Mouse (Mus musculus) heart, postnatal 10 days (tissue): Measurements from ENCODE around the gene Fam173b. TPM values are rescaled to one million over a fixed set of nuclear protein-coding genes. Genes with fewer than 3 reads are reported as not detected.
A peak's percentile ranks its signal among the peaks of the same experiment; 100 is the strongest.
"Not testable (repeated sequence)": the region's sequence is repeated elsewhere in the genome, so short reads cannot be mapped to it uniquely, and the experiment has no call there.

Experiments used
- DNase-seq, 2 experiments: peaks; one replicate each; pipeline ENCODE4 v3.0.0; 2021
- intact Hi-C: fragments of 180-260 bp; cut with DNase I; formaldehyde crosslinking; loops from one replicate; pipeline ENCODE4 v1.15.1; 2025
- total RNA-seq, 2 experiments: library from RNA; stranded (reverse); gene quantifications; 2 replicates each; pipeline ENCODE4 v1.2.3; 2021

The Fam173b gene
- total RNA-seq: 10 to 100 TPM; 15.3 to 16.4 TPM

DNA sequence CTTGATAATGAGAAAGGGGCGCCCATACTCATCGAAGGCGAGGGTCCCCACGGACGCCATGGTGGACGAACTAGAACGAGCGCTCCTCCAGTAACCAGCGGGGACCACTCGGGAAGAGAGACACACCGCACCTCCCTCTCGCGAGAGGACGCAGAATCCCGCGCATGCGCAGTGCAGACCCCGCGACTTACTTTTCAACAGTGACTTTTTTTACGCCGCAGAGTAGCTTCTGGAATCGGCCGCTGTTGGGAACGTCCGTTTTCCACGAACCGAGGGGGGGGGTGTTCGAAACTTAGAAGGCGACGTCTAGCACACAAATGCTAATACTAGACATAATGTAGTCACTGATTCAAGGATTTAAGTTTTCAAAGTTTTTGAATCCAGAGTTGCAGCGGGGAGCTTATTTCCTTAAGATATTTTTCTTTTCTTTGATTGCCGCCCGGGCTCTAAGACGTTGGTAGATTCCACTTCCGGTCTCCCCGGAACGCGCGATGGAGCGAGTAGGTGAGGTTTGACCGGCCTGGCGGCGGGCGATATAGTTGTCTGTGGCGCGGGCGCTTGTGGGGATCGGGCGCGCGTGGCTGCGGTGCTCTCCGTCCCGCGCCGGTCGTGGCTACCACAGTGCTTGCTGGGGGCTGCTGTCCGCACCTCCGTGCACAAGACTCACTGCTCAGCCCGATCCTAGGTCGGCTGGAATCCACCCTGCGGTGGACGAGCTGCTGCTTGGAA is at the start of gene Fam173b, which contains the start of gene Cct5:
Gene Fam173b, plus strand, starts transcription at position 207 of the 729 bp plus-strand sequence.
Gene Cct5, minus strand, starts transcription at position 159 of the 729 bp plus-strand sequence.
- peak; percentile 99 to 100 for DNase-seq
- intact Hi-C loops: loop anchor here (5.0 kb wide), 2 partner anchors 70 to 640 kb away; partner anchors contain the start of genes March6 and Sema5a

DNA sequence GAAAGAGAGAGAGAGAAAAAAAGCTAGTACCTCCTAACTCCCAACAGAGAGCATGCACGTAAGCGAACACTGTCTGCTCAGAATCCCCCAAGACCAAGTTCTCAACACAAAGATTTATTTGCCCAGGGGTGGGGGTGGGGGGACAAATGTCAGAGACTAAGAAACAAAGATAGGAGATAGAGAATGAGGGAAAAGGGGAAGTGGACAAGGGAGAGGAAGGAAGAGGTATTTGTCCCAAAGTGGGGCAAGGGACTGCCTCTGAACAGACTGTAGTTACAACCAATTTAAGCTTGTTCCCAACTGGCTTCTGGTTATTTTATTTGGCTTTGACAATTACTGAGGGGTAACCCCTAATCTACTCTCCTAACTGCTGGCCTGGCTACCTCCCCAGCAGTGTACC is 46.8 kb upstream of the Fam173b start:
- DNase-seq: no peak
- intact Hi-C loops: no loop called here

DNA sequence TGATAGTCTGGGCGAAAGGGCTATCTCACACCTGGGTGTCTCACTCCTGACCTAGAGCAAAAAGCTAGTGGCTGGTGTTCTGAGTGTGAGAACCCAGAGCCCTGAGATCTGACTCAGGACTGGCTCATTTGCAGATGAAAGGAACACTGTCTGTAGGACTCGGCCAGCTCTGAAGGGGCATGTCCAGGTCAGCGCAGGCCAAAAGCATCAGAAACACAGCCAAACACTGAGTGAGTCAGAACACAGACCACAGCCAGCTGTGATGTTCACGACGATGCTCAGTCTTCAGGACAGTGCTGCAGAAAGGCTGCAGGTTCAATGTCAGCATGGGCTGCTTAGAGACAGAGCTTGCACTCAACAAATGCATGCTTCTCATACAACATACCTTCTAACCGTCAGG is 40.3 kb upstream of the Fam173b start:
- intact Hi-C loops: no loop called here
- no peak for DNase-seq

DNA sequence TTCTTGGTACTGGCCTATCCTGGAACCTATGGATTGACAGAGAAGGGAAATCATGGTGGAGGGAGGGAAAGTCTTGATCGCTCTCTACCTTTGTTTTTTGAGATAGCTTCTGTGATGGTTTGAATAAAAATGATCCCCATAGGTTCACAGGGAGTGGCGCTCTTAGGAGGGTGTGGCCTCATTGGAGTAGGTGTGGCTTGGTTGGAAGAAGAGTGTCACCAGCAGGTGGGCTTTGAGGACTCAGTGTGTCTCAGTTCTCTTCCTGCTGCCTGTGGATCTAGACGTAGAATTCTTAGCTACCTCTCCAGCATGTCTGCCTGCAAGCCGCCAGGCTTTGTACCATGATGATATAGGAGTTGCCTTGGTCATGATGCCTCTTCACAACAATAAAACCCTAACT is 39.7 kb upstream of the Fam173b start:
- no peak for DNase-seq
- intact Hi-C loops: no loop called here

DNA sequence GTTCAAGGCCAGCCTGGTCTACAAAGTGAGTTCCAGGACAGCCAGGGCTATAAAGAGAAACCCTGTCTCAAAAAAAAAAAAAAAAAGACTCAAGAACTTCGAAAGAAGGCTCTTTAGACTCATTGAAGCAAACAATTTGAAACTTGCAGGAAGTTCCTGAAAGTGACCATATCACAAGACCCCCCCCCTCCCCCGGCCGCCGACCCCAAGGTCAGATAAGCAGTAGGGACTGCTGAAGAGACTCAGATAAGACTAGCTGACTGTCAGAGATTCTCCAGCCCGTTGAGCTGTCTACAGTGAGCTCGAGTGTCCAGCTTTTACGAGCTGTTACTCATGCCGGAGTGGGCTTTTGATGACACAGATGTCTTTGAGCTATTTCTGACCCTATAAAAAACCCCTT is 38.8 kb upstream of the Fam173b start:
- DNase-seq: no peak
- intact Hi-C loops: no loop called here

DNA sequence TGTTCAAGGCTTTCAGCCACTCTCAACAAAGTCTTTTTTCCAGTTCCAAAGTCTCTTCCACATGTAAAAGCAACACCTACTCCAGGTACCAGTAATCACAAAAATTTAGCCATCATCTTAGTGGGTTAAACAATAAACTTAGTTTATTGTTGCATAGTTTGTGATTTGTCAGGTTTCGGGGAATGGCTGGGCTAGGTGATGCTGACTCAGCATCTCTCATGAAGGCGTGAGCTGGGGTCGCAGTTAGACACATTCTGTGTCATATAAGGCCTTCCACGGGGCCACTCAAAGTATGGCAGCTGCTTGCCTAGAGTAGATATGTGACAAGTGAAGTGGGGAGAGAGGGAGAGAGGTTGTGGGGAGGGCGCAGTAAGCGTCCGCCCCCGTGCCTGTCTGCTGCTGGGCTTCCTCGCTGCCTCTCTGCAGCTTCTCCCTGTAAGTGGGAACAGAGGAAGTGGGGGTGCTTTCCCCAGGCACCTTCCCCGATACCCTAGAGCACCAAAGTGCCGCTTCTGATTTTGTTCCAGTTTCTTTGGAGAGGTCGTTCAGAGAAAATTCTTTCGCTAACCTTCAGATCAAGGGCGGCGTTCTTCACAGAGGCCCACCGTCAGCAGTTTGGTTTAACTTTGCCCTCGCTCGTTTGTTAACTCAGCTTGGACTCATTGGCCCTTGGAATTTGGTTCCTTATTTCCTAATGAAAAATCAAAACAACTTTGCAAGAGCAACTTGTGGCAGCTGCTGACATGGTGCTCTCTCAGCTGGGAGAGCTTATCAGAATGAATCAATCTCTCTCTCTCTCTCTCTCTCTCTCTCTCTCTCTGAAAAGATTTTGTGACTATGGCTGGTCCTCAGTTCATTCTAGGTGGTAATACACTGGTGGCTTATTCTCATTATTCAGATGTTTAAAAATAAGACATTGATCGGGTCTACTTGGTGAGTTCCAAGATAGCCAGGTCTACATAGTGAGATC is 37.8 kb upstream of the Fam173b start:
- intact Hi-C loops: no loop called here
- DNase-seq: peak in 1 of 2 experiments; percentile 22

DNA sequence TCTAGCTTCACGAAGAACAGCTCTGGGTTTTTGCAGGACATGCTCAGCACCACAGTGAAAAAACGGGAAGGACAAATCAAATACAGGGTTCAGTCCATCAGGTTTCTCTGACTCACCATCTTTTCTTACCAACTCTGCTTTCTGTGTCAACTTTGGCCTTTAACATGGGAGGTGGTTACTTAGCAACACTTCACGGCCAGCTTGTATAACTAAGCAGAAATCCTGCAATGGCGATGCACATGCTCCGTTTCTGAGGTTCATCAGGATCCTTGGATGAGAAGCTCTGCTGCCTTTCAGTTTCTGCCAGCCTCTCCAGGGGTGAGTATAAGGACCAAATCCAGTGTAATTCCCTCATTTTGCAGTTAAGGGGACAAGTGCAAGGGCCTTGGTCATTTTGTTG is 36.5 kb upstream of the Fam173b start, which contains the start of gene Cmbl:
Gene Cmbl, plus strand, starts transcription at position 206 of the 400 bp plus-strand sequence.
- no peak for DNase-seq
- intact Hi-C loops: loop anchor here (5.0 kb wide), 1 partner anchor 33 kb away; the partner anchor contains the start of gene March6

DNA sequence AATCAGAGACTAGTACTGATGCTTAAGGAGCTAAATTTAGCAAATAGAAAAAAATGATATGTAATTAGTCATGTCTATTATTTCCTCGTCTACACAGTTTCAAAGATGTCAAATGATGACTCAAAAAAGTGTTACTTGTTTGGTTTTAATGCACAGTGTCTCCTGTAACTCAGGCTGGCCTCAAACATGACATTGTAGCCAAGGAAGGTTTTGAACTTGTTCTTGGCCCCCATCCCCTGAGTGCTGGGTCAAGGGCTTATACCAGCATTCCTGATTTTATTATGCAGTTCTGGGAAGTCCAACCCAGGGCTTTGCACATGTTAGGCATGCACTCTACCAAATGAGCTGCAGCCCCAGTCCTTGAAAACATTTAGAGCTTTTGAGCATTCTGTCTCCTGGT is 35.9 kb upstream of the Fam173b start:
- intact Hi-C loops: loop anchor here (5.0 kb wide), 1 partner anchor 33 kb away; the partner anchor contains the start of gene March6
- DNase-seq: no peak

DNA sequence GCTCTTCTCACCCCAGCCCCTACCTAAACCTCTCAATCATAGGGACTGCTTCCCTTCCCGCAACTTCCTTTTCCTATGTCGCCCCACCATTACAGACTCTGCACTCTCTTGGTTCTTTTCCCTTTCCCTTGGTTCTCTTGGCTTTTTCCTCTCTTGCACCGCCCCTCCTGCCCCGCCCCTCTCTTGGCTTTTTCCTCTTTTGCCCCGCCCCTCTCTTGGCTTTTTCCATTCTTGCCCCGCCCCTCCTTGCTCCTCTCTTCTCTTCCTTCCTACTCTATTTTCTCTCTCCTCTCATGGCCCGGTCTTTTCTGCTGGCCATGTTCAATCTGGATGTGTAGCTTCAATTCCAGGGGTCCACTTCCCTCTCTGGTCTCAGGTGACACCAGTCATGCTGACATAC is 34.2 kb upstream of the Fam173b start:
- DNase-seq: no peak
- intact Hi-C loops: loop anchor here (5.0 kb wide), 1 partner anchor 35 kb away; the partner anchor contains the start of gene March6

DNA sequence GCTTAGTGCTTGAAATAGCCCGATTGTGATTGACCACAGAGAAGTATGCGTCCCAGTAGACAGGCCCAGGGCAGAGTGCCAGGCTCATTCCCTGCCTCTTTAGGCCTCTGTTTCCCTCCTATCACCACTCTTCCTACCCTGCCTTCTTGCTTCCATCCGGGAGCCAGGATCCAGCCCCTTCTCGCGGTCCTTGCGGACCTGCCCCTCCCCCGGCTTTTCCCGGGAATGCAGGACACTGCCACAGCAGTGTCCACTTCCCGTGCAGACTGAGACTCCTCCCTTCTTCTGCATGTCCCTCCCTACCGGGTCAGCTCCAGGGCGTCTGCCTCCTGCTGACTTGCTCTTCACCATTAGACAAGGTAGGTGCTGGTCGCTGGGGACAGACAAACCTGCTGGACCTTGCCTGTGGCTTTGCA is 33.1 kb upstream of the Fam173b start:
- peak; percentile 70 to 82 for DNase-seq
- intact Hi-C loops: loop anchor here (5.0 kb wide), 1 partner anchor 36 kb away; the partner anchor contains the start of gene March6

DNA sequence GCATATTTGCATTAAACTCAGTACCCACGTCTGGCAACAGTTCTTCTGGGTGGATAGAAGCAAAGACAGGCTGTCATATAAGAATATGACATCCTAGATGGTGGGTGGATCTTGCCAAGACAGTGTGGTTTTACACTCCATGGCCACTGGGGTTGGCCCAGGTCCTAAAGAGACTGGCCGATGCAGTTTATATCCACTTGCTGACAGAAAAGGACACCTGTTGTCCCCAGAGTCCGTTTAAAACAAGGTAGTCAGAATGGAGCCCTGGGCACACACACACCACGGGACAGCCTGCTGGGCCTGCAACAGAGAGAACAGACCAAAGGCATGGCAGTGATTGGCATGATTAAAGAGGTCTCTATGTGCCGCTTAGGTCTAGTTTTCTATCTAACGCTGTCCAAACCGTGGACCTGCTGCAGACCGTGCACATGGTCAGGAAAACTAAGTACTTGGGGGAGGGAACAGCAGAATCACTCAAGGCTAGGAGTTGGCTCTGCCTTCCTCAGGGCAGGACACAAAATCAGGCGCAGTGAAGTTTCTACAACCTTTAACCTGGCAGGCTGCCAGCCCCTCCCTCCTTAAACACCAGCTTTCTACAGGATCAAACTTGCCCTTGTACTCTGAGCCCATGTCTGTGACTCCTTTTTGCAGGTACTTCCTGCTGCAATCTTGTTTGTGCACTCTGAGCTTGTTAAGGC is 32.2 kb upstream of the Fam173b start:
- intact Hi-C loops: loop anchor here (5.0 kb wide), 1 partner anchor 37 kb away; the partner anchor contains the start of gene March6
- DNase-seq: peak in 1 of 2 experiments; percentile 55

DNA sequence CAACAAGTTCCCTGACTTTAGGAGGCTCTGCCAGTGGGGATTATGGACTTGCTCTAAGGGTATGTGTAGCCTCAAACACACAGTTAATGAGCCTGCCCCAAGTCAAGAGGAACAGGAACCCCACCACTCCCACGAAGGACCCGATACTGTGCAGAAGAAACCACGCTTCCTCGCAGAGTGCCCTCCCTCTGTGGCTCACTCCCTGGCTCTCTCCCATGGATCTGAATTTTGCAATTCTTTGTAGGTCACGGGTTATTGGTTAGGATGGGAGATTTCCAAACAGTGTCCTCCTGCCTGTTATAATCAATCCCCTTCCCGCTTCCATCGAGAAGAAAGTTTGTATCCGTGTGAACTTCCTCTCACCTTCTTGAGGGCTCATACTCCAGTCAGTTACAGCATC is 30.7 kb upstream of the Fam173b start:
- DNase-seq: no peak
- intact Hi-C loops: no loop called here

DNA sequence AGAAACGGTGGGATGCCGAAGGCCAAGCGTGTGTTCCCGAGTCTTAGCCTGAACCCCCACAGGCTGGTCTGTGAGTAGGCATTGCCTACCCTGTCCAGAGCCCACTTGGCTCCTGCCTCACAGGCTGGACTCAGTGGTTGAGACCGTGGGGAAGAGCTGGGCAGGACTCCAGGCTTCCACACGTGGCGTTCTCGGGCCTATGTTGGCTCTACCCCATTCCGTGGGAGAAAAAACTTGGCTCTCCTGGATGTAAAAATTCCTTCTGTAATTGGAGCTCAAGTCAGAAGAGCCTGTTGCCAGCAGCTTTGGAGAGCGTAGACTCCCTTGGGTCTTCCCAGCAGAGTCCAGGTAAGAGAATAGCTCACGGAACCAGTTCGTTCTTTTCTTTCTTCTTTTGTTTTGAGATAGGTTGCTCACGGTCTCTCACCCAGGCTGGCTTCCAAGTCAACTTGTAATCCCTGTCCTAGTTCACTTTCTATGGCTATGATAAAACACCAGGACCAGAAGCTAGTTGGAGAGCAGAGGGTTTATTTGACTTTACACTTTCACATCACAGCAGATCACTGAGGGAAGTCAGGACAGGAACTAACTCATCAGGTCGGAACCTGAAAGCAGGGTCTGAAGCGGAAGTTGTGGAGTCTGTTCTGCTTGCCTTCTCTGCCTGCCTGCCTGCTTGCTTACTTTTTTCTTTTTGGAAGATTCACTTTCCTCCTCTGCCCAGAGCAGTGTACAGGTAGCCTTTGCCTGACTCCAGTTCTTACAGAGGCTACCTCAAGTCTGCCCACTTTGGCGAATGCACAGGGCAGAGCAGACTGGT is 29.5 kb upstream of the Fam173b start:
- DNase-seq: peak; percentile 50 to 54
- intact Hi-C loops: no loop called here

DNA sequence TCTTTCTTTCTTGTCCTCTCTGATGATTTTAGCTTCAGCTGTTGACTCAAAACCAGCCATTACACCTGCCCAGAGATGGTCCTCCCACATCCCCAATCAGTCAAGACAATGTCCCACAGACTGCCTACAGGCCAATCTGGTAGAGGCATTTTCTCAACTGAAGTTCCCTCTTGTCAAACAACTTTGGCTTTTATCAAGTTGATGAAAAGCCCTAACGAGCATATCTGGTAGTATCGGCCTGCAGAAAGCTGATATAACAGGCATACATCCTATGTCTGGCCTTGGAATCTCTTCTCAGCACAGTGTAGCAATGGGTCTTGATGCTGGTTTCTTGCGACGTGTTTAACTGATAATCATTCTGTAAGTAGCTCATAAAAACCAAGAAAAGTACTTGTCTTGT is 28.4 kb upstream of the Fam173b start:
- no peak for DNase-seq
- intact Hi-C loops: no loop called here

DNA sequence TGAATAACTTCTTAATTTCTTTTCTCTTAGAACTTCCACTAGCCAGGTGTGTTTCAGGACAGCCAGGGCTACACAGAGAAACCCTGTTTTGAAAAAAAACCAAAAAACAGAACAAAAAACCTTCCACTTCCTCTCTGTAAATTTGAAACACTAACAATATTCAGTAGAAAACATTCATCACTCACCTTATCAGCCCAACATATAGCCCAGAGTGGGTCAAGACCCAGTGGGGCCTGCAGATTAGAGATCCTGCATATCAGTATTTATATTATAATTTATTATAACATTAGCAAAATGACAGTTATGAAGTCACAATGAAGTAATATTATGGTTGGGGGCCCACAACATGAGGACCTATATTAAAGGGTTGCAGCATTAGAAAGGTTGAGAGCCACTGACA is 28.0 kb upstream of the Fam173b start:
- intact Hi-C loops: no loop called here
- DNase-seq: no peak

DNA sequence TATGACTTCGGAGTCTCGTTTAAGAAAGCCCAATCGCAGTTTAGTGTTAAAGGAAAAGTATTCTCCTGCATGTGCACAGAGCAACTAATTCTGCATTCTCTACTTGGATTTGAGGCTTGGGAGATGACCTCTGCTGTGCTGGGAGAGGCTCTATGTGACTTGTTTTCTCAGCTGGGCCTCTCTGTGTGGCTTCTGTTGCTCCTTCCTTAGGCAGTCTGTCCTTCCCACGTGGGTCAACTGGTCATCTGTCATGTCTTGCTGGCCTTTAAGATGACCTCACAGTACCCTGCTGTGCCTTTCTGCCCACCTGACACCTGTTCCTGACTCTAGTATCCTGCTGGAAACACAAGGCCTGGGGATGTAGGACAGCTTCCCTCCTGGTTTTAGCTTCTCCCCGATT is 25.6 kb upstream of the Fam173b start:
- DNase-seq: no peak
- intact Hi-C loops: no loop called here

DNA sequence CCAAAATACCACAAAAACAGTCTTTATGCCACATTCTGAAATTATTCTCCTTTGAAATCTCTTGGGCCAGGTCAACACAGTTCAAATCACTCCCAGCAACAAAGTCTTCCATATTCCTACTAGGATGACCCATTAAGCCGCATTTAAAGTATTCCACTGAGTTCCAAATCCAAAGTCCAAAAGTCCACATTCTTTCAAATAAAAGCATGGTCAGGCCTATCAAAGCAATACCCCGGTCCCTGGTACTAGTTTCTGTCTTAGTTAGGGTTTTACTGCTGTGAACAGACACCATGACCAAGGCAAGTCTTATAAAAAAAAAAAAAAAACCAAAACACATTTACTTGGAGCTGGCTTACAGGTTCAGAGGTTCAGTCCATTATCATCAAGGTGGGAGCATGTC is 20.6 kb upstream of the Fam173b start:
- intact Hi-C loops, DNase-seq: not testable (repeated sequence)

DNA sequence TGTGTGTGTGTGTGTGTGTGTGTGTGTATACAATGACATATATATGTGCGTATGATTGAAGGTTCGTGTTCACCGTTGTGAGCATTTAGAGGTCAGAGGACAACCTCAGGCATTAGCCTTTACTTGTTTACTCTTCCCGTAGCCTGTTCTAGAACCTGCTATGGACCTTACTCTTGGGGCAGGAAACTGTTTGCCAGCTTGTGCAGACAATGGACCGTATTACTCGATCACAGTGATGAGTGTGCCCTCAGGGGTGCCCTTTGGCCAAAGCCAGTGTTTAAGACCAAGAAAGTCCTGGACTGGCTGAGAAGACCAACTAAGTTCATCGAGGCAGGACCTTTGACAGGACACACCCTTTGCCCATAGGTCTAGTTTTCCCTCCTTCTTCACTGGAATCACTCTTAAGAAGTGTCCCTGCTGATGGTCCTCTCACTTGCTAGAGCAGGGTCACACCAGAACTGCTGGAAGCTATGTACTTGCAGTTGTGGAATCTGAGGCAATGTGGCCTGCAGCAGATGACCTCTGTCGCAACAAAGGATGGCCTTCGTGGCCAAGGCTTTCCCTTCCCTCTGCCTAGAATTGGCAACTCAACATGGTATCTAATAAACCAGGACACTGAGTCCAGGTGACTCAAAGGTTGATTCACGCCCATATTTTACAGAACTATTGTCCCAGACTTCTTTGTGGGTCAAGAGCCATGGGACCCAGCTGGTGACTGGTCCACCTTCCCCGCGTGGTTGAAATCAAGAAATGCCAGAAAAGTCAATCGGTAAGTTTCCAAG is 18.2 kb upstream of the Fam173b start:
- intact Hi-C loops: no loop called here

DNA sequence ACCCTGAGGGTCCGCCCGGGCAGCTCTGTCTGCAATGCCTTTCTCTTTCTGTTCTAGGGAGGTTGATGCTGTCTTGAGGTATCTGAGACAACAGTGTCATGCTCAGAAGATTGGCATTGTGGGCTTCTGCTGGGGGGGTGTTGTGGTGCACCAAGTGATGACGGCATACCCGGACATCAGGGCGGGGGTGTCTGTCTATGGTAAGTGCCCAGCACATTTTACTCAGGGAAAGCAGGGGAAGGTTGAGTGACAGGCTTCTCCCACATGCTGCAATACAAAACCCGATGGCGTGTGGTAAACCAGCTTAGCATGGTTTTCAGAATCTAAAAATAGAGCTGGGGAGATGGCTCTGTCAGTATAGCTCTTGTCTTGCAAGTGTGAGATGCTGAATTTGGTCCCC is 16.4 kb upstream of the Fam173b start:
- no peak for DNase-seq
- intact Hi-C loops: loop anchor here (5.0 kb wide), 3 partner anchors 53 to 133 kb away; partner anchors contain the start of genes March6 and Ropn1l

More for the DNA sequence above, 18.2 kb upstream of the Fam173b start:
- DNase-seq: no peak
